Mouse (Mus musculus): ENCODE results near the gene Sh3kbp1.

DNA sequence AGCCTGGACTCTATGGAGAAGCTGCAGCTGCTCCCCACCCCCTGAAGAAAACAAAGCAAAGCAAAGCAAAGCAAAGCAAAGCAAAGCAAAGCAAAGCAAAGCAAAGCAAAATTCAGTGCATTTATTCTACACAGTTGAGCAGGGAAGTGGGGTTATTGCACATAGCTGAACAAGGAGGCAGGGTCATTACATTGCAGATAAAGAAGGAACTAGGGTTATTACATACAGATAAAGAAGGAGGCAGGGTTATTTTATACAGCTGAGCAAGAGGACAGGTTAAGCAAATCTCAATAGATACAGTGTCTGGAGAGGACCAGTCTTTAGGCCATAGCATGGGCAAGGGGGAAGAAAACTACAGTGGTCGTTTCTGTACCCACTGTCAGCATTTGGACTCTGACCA is 177.3 kb downstream of the Sh3kbp1 start:
- TF ChIP-seq CTCF (IDR thresholded peaks at IDR 0.05; ENCODE audit: control insufficient read depth, insufficient read depth, low read length) (no peak), POLR2A (IDR thresholded peaks at IDR 0.05; ENCODE audit: borderline replicate concordance, control insufficient read depth, low read depth, low read length) (no peak)

Data from bone marrow, adult 2 months (tissue).